Mouse (Mus musculus) gastrocnemius, adult 8-10 months (tissue): Measurements from ENCODE around the gene Tmem37. TPM values are rescaled to one million over a fixed set of nuclear protein-coding genes. Genes with fewer than 3 reads are reported as not detected.

Experiments
- DNase-seq, 2 experiments: peaks; one replicate each; pipeline ENCODE4 v3.0.0; 2022; ENCODE audit warnings: low spot score in 2 of 2
- total RNA-seq, 4 experiments: library from RNA; stranded (reverse); gene quantifications; 2 replicates each; pipeline ENCODE4 v1.2.4; 2022

The Tmem37 gene
- 10 to 100 TPM in 2 of 4 experiments, 1 to 10 TPM in 2; 7.0 to 17.1 (median 11.3) TPM for total RNA-seq

- peak; percentile 38 to 44 for DNase-seq
Observed at GRCm38 (mm10) chr1:120073519-120074306, at the start of gene Tmem37. TSS of gene Tmem37 (minus strand) at chr1:120074074.

GRCm38 (mm10) chr1:120122634-120123383 is 48.9 kb upstream of the Tmem37 start:
- DNase-seq = no peak

GRCm38 (mm10) chr1:120121930-120122530 is 48.2 kb upstream of the Tmem37 start:
- DNase-seq = no peak

GRCm38 (mm10) chr1:120120969-120121811 is 47.3 kb upstream of the Tmem37 start, which contains the start of the genes Dbi and 3110009E18Rik:
TSS of gene Dbi (minus strand) at chr1:120121078.
TSS of gene 3110009E18Rik (plus strand) at chr1:120121187.
- peak; percentile 96 to 98 for DNase-seq

- peak; percentile 22 to 42 for DNase-seq
Observed at GRCm38 (mm10) chr1:120120141-120120968, 46.5 kb upstream of the Tmem37 start.

GRCm38 (mm10) chr1:120119389-120119788 is 45.5 kb upstream of the Tmem37 start:
- DNase-seq = no peak

GRCm38 (mm10) chr1:120118854-120119253 is 45.0 kb upstream of the Tmem37 start:
- DNase-seq = no peak

GRCm38 (mm10) chr1:120116106-120116505 is 42.2 kb upstream of the Tmem37 start:
- peak in 1 of 2 experiments; percentile 31 for DNase-seq

- peak in 1 of 2 experiments; percentile 57 for DNase-seq
Observed at GRCm38 (mm10) chr1:120115671-120116081, 41.8 kb upstream of the Tmem37 start.

- no peak for DNase-seq
Observed at GRCm38 (mm10) chr1:120112251-120113187, 38.6 kb upstream of the Tmem37 start.

- DNase-seq = no peak
Observed at GRCm38 (mm10) chr1:120111766-120112165, 37.9 kb upstream of the Tmem37 start.

GRCm38 (mm10) chr1:120109741-120110432 is 36.0 kb upstream of the Tmem37 start:
- no peak for DNase-seq

GRCm38 (mm10) chr1:120105556-120105959 is 31.7 kb upstream of the Tmem37 start:
- DNase-seq = no peak

- no peak for DNase-seq
Observed at GRCm38 (mm10) chr1:120101227-120101609, 27.3 kb upstream of the Tmem37 start.

GRCm38 (mm10) chr1:120100456-120101226 is 26.8 kb upstream of the Tmem37 start:
- DNase-seq = no peak

GRCm38 (mm10) chr1:120099483-120099882 is 25.6 kb upstream of the Tmem37 start:
- no peak for DNase-seq

GRCm38 (mm10) chr1:120098327-120098726 is 24.5 kb upstream of the Tmem37 start:
- DNase-seq = peak; percentile 32 to 44
